Mouse (Mus musculus): ENCODE measurements at regions not wholly inside any gene's neighbourhood (a gene's known extent, or its start where the extent isn't known, plus 50 kb on each side); places are given as distances from the start of the nearest gene placed in this dataset.
"Not testable (repeated sequence)": the region's sequence is repeated elsewhere in the genome, so short reads cannot be mapped to it uniquely, and the experiment has no call there.

DNA sequence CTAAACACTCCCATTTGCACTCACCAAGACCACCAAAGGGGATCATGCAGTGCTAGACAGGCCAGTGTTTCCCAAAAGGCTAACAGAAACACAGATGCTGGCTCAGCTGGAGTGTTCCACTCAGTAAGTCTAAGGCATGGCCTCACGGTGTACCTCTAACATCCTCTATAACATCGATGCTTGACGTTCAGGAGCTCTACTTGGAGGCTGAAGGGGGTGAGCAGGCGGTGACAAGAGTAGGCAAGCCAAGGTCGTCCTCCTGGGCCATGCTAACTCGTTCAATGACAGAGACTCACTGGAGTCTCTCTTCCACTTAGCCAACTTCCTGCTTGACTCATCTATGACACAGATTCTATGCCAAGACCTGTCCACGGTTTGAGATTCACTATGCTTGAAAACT lies 105.9 kb upstream of the Fhl2 start:
- in situ Hi-C loops (cut with MboI, MseI): no loop called here

DNA sequence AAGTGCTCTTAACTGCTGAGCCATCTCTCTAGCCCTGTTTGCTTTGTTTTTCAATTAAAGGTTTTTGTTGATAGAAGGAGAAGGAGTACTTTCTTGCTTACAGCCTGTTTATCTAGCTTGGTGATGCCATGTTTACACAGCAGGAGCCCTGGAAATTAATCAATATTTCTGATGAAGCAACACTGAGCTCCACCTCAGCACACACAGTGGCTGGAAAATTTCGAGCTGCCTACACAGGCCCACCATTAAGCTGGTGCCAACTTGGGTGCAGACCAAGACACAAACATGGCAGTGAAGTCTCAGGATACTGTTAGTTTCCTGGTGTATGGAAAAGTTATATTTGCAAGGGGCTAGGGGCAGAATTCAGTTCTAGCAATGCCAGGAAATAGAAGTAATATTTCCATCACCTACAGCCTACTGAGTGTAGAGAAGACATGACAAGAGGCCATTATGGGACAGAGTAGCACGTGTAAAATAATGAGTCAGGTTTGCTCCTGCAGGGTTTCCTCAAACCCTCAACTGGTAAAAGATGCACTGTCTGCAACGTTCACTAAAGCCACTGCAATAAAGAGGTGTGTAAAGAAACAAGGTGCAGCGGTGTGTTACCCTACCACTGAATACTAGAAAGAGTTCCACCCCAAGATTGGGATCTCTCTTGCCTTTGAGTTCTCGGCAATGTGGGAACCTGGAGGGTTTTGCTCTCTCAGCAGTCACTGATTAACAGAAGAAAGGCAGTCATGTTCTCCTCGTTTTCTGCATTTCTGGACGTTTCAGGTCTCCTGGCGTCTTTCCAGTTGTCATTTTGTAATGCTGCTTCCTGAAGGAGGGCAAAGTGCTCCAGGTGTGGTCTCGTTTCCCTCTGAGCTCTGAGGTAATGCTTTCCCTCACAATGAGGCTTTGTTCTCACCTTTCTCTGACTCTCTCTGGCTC lies 108.8 kb upstream of the Fhl2 start:
- in situ Hi-C loops (cut with MboI, MseI): no loop called here

GRCm38 (mm10) chr1:43310711-43311695 lies 114.2 kb upstream of the Fhl2 start:
- in situ Hi-C loops (cut with MboI, MseI): no loop called here

DNA sequence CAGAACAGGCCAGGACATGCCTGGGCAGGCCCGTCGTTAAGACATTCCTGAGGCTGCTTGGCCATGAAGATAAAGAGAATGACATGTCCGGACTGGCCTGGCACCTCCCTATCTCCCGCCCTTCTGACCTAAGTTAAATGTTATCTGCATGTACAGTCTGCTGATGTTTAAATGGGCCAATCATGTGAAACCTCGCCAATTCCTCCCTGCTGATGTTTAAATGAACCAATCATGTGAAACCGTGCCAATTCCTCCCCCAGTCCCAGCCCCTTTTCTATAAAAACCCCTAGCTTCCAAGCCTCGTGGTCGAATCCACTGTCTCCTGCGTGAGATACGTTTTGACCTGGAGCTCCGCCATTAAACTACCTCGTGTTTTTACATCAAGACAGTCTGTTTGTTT lies 119.5 kb upstream of the Fhl2 start:
- in situ Hi-C loops (cut with MboI, MseI): not testable (repeated sequence)

- in situ Hi-C loops (cut with MboI, MseI): no loop called here
Measured at GRCm38 (mm10) chr1:43317076-43317871, 120.5 kb upstream of the Fhl2 start.

GRCm38 (mm10) chr1:43333488-43333887 lies 110.9 kb upstream of the Nck2 start:
- in situ Hi-C loops (cut with MboI, MseI): not testable (repeated sequence)

DNA sequence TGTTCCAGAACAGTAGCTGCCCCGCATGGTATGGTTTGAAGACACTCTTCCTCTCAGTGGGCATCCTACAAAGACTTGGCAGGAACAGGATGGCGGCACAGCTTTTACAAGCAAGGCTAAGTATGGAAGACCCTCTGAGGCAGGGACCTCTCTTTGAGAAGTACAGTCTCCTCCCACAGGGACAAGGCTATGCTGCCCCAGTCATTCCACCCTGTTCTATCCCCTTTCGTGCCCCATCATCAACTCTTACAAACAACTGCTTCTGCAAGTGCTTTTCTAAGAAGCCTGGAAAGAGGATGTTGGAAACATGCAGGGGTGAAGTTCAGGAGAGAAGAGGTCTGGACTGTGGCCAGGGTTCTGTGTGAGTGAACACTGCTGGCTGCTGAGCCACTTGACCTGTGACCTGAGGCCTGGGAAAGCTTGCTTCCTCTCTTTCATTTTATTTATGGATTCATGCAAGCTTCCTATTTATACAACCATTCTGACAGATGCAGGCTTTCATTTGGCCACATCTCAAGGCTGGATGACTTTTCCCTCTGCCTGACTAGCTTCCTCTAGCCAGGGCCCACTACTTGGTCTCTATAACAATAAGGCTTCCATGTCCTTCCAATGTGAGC lies 107.1 kb upstream of the Nck2 start:
- in situ Hi-C loops (cut with MboI, MseI): no loop called here

GRCm38 (mm10) chr1:43338096-43338915 lies 106.1 kb upstream of the Nck2 start:
- in situ Hi-C loops (cut with MboI, MseI): no loop called here

GRCm38 (mm10) chr1:43342848-43343247 lies 101.5 kb upstream of the Nck2 start:
- in situ Hi-C loops (cut with MboI, MseI): no loop called here

DNA sequence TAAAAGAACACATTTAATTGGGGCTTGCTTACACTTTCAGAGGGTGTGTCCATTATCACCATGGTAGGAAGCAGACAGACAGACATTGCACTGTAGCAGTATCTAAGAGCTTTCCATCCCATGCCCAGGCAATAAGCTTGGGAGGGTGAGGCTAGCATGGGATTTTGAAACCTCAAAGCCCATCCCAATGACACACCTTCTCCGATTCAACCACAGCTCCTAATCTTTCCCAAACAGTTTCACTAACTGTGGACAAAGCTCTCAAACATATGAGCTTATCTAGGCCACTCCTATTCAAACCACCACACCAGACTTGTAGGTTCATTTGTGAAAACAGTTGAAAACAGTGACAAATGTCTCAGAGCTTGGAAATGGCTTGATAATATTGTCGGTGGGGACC lies 101.0 kb upstream of the Nck2 start:
- in situ Hi-C loops (cut with MboI, MseI): no loop called here

DNA sequence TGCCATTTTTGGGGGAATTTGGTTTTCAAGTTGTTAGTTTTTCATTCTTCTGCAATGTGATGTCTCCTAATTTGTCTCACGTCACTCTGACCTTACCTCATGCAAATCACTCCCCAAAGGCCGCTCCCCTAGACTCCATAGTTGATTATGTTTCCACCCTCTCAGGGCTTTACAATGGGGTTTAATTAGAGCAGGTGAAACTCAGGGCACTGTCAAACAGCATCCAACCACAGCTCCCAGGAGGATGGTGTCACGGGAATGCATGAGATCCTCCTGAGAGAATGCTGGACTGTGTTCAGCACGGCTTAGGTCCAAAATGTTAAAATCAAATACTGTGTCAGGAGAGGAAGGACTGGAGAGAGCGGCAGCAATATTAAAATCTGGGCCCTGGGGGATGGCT lies 100.4 kb upstream of the Nck2 start:
- in situ Hi-C loops (cut with MboI, MseI): no loop called here

- in situ Hi-C loops (cut with MboI, MseI): no loop called here
Measured at GRCm38 (mm10) chr1:43347152-43347551, 97.2 kb upstream of the Nck2 start.

- in situ Hi-C loops (cut with MboI, MseI): no loop called here
Measured at GRCm38 (mm10) chr1:43349966-43350365, 94.4 kb upstream of the Nck2 start.

GRCm38 (mm10) chr1:43358191-43358590 lies 86.2 kb upstream of the Nck2 start:
- in situ Hi-C loops (cut with MboI, MseI): no loop called here

GRCm38 (mm10) chr1:43359662-43360061 lies 84.7 kb upstream of the Nck2 start:
- in situ Hi-C loops (cut with MboI, MseI): no loop called here

GRCm38 (mm10) chr1:43360291-43360690 lies 84.1 kb upstream of the Nck2 start:
- in situ Hi-C loops (cut with MboI, MseI): no loop called here

DNA sequence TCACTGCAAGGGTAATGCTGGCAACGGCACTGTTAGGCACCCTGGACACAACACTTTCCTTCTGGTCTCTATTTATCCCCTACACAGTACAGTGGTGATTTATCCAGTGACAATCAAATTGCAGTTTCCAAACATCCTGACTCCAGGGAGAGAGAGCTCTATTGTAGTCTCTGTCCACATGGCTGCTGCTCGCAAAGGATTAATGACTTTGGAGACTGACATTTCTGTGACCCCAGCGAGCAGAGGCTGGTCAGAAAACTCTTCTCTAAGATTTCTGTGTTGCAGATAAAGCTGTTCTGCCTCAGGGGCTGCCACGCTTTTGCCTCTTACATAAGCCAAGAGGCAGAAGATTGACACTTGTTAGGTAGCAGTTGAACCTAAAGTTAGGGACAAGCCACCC lies 83.6 kb upstream of the Nck2 start:
- in situ Hi-C loops (cut with MboI, MseI): no loop called here

DNA sequence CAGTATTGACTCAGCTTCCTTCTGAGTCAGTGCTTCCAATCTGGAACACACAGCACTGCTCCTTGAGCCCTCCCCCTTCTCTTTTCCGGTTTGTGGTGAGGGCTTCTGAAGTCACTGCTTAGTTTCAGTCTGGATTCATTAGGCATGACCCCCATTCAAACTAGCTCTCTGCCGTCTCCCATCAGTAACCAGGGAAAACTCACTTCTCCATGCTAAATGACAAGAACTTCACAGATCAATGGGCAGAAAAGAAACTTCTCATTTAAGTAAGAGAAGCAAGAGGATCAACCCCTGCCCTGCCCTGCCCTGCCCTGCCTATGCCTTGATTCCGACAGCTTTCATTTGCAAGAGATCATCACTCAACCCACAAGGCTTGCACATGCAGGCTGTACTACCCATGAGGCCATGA lies 82.9 kb upstream of the Nck2 start:
- in situ Hi-C loops (cut with MboI, MseI): no loop called here

- in situ Hi-C loops (cut with MboI, MseI): no loop called here
Measured at GRCm38 (mm10) chr1:43362136-43362535, 82.2 kb upstream of the Nck2 start.

DNA sequence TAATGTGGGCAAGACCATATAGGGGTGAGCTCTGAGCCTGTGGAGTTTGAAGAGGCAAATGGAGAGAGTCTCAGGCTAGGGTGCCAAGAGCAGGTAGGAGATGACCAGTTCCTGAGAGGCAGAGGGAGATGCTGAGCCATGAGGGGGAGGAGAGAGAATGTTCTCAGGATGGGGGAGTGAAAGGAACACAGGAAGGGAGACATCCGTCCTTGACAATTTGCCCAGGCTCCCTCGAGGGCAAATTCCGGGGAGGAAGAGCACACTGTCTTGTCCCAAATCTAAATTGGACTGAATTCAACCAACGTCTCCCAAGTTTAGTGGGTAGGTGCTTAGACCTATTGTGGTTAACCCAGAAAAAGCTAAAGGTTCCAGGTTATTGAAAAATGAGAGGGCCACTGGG lies 81.2 kb upstream of the Nck2 start:
- in situ Hi-C loops (cut with MboI, MseI): no loop called here
